Mouse (Mus musculus) regulatory T cell (primary cell): ENCODE measurements around the gene Wnt2b.

Experiments
- in situ Hi-C: fragments of 300-600 bp; cut with MboI, MseI; formaldehyde crosslinking; loops from one replicate; pipeline ENCODE4 v1.15.1; 2025; ENCODE audit warnings: high pct_unique_total_duplicates

Gene Wnt2b

DNA sequence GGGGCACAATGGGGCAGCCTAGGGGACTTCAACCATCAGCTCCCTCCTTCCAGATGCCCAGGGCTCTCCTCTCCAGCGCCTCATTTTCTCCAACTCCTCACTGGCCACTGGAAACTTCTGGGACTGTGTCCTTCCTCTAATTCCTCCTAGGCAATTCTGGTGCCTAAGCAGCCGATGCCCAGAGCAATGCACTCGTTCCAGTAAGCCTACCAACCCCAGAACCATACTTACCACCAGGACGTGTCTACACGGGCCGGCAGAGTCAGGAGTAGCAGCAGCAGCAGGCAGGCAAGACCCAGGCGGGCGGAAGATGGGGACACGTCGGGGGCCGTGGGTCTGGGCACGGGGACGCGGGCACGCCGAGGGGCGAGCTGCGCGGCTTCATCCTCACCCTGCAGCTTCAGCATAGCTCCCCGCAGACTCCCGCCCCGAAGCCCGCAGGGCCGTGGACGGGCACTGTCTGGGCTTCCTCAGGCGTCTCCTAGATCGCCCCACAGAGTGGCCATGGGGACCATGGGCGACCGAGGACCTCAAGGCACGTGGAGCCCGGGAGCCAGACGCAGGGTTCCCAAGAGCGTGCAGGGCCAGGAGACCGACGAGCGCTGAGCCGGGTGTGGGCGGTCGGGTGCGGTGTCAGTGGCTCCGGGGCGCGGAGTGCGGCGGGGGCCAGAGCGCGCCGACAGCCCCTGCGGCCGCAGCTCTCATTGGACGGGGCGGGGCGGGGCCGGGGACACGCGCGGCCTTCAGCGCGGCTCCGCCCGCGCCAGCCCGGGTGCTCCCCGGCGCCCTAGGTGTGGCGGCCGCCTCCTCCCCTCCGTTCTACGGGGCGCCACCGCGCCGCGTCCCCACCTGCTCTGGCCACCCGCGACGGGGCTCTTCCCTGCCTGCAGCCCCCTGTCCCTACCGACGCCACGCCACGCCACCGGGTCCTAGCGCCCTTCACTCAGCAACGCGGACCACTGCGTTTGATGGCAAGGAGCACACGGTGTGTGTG lies at the start of gene Wnt2b:
Gene Wnt2b, minus strand, starts transcription at position 856 of the 994 bp plus-strand sequence.
- in situ Hi-C loops, result no loop called here

DNA sequence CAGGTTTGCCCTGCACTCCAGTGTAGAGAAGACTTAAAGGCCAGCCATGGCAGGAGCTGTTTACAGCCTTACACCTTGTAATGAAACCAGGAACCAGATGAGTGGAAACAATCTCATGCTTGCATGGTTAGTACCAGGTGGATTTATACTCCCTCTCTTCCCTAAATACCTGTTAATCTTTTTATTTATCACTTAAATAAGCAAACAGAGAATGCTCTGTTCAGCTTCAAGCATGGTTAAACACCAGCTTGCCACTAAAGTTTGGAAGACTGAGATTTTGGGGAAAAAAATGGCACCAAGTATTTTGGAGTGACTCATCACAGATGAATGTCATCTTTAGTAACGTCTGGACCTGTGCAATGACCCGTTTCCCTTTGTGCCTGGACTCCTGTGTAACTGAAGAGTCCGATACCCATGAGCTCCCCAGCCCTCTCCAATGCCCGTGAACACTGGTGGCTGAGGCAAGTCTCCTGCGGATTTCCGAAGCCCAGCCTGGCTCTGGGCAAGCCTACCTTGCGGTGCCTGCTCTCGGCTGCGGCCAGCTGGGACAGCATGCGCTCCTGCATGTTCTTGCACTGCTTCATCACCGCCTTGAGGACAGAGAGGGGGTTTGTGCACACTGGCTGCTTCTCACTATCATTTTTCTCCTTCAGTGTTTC lies 49.1 kb upstream of the Wnt2b start:
- in situ Hi-C loops, result no loop called here

DNA sequence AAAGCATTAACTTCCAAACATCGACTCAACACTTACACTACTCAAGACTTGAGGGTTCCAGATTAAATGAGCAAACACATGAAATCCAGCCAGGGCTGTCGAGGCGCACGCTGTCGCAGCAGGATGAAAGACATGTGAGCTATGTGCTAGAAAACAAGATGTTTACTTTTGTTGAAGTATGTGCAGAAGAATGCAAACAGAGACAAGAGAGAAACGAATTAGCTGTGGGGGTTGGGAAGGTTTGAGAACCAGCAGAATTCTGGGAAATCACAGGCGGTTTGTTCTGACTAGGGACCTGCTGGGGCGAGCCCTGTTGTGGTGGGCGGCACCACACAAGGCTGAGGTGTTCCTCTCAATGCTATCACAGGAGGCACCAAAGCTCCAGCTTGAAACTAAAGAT lies 46.3 kb upstream of the Wnt2b start:
- in situ Hi-C loops, result no loop called here

DNA sequence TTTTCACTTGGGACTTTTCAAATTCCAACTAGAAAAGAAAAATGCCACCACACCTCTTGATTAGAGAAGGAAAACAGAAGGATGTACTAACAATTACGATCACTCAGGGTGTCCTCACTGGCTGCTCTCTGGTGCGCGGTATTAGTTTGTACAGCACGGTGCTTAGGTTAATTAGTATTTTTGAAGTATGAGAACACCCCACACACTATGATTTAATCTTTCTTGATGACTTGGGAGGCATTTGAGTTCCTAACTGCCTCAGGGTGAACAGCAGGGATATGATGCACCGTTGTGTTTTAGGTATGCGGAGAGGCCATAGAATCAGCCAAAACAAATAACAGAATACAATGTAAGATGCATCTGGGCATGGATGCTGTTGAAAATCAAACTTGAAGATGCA lies 44.4 kb upstream of the Wnt2b start:
- in situ Hi-C loops, result no loop called here

DNA sequence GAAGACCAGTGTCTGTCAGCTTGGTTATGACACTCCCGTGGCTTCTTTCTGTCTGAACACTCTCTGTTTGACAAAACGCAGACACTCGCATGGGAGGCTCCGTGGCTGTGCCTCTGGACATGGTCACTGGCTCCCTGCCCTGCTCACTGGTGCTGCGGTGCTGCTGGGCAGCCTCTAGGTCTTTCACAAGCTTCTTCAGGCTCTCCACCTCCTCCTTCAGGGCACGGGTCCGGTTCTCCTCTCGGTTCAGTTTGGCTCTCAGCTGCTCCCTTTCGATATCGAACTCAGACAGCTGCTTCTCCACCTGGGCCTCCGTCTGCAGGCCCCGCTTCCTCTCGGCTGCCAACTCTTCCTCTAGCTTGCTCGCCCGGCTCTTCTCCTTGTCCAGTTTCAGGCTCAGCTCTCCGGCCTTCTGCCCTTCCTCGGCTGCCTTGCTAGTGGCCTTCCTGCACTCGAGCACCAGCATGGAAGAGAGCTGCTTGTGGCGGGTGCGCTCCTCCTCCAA lies 43.9 kb upstream of the Wnt2b start:
- in situ Hi-C loops, result no loop called here

DNA sequence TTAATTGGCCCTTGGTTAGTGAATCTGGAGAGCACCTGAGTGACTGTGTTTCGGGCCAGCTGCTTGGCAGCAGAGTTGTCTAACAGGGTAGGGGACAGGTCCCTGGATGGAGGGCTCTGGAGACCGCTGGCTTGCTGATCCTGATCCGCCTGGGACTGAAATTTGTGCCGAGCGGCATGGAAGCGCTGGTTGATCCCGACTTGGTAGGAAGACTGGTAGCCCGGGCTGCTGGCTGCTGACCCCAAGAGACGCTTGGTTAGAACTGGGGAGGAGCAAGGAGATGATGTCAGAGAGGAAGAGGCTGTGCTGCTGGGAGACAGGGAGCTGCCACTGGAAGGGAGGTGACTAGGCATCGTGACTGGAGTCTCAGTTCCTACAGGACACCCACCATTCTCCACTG lies 43.3 kb upstream of the Wnt2b start:
- in situ Hi-C loops, result no loop called here

DNA sequence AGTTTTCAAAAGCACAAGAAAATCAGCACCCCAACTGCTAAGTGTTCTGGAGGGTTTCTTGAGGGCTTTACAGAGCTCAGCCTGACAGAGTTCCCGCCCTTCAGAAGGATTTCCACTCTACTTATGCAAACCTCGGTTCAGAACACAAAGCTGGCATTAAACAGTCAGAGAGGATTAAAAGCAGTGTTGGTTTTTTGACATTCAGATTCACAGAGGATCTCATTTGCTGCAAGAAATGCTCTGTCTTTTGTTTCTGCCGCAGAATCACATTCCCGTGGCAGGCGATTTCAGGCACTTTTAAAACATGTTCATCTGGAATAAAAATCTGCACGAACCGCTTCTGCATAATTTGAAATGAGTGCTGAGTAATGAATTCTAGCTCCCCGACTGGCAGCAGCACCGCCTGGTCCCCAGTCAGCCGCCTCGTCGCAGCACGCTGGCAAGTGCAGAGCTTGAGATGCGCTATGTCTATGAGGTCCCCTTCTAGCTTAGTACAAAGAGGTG lies 42.3 kb upstream of the Wnt2b start:
- in situ Hi-C loops, result no loop called here

DNA sequence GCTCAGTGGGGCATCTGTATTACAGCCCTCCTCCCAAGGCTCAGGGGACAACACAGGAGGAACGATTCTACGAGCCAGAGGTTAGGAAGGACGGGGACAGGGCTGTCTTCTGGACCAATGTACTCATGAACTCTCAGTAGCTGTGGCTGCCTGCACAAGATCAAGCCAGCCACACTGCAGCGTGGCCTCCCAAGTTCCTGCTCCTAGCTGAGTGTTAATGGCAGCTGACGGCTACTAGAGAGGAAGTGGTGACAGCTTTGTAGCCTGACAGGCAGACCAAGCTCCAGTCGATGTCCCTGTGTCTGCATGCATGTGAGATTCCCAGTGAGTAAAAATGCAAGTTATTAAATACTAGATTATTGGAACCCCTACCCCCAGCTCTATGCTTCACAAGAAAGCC lies 39.7 kb upstream of the Wnt2b start:
- in situ Hi-C loops, result no loop called here

DNA sequence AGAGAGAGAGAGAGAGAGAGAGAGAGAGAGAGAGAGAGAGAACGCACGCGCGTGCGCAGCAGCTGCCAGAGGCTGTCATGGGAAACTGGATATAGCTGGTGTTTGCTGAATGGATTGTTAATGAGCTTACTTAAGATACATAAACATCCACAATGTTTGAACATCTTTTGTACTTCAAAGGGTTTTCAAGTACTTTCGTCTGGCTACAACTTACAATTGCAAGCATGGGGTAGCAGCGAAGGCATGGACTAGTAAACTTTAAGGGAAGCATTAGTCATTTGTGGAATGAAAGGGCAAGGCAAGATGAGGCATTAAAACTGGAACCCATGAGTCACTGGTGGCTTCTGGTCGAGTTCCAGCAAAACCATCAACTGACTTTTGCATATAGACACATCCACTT lies 38.8 kb upstream of the Wnt2b start:
- in situ Hi-C loops, result no loop called here

DNA sequence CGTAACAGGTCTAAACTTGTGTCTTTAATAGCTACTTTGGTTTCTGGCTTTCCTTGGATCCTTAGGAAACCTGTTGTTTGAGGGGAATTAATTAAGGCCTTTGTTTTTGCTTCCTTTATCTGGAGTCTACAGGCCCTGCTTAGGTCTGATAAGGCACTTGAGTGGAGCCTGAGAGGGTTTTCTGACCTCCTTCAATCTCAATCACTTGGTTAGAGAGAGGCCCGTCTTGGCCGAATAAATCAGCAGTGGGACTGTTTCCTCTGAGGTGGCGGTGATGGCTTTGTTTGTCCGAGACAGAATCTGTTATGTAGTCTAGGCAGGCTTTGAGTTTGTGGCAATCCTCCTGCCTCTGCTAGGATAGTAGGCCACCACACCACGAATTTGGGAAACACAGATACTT lies 35.8 kb upstream of the Wnt2b start:
- in situ Hi-C loops, result no loop called here

DNA sequence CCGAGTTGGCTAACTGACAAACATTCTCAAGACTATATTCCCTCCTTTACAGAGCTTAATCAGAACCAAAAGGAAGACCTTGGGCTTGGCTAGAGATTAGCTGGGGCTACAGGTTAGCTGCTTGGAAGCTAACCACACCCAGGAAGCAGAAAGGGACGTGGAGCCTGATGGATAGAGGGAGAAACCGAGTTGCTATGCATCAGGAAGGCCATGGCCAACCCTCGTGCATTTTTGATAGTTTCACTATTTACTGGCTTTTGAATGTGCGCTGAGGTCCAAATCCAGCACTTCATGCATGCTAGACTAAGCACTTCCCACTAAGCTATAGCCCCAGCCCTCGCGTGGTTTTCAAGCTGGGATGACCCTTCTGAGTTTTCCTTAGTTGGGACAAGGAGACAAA lies 34.0 kb upstream of the Wnt2b start:
- in situ Hi-C loops, result no loop called here

DNA sequence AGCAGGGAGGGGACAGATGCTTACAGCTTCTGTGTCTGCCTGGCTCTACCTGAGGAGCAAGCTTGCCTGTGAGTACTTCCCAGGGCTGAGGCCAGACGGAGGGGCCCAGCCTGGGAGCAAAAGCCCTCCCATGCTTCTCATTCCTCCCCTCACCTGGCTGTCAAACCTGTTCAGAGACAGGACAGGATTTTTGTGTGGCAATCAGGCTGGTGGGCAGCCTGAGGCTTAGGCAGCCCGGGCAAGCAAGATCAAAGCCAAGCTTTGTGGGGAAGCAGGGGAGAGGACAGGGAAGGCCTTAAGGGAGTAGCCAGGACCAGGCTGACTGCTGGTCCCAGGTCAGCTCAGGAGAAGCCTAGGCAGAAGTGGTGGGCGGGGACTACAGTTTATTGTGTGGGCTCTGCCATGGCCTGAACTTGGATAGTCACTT lies 32.7 kb upstream of the Wnt2b start:
- in situ Hi-C loops, result loop anchor here (5.0 kb wide), 1 partner anchor 68 kb away; no protein-coding TSS in a partner anchor

DNA sequence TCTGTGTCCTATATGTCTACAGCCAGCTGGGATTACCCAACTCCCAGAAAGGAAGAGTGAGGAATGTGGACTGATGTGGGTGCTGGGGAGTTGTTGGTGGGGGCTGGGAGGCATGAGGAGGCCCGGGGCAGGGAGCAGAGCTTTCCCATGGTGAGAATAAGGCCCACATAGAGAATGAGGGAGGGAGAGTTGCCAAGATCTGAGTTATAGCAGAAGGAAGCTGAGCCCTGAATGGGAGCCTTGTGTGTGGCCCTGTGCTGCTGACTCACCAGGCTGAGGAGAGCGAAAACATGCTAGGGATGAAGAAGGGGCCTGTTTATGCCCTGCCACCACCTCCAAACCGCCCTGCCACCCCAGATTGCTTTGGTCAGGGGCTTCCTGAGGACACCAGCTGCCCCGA lies 32.1 kb upstream of the Wnt2b start:
- in situ Hi-C loops, result loop anchor here (5.0 kb wide), 1 partner anchor 69 kb away; no protein-coding TSS in a partner anchor

DNA sequence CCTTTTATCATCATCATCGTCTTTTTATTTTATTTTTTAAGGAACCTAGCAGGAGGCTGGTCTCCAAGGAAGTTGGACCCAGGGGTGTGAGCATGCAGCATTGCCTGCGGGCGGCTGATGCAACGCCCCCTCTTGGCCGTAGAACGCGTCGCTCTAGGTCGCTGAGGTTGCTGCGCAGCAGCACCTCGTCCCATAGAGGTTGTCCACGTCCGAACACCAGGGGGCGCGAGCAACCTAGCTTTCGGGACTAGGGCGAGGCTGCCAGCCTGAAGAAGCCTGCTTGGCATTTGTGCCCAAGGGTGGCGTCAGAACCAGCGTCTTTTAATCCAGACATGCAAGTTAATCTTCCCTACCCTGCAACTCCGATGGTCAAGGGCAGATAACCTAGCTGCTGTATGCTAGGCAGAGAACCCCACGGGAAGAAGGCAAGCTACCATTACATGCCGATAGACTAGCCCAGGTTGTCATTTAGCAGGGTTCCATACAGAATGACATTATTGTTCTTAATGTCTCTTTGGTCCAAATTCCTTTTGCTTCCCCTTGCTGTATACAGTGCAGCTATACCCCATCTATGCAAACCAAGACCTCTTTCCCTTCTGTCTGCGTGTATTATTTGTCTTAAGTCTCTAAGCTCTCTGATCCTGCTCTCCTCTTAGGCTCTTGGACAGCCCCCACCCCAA lies 31.1 kb upstream of the Wnt2b start:
- in situ Hi-C loops, result loop anchor here (5.0 kb wide), 1 partner anchor 69 kb away; no protein-coding TSS in a partner anchor

DNA sequence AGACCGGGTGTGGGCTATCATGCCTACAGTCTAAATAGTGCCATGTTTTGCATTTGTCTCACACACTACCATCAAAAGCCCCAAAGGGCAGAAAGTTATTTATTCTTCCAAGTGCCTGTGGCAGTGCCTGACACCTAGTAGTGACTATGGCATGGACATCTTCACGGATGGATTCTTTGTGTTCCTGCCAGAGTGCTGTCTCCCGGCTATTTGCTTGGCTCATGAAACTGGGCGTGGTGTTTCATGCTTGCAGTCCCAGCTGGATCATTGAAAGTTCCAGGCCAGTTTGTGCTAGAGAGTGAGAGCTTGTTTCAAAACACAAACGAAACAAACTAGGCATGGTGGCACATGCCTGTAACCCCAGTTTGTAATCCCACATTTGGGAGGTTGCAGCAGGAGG lies 30.0 kb upstream of the Wnt2b start:
- in situ Hi-C loops, result loop anchor here (5.0 kb wide), 1 partner anchor 71 kb away; no protein-coding TSS in a partner anchor

DNA sequence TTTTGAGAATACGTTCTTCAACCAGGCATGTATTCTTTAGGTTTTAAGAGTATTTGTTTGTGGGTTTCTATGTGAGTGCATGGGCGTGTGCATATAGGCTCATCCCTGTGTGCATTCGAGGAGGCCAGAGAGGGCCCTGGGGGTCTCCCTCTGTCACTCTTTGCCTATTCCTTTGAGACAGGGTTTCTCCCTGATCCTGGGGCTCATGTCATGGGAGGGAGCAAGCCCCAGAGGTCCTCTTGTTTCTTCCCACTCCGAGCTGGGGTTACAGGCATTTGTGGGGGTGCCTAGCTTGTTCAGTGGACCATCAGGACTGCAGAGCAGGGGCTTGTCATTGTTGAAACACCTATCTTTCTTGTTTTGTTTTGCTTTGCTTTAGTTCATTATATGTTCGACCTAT lies 26.2 kb upstream of the Wnt2b start:
- in situ Hi-C loops, result no loop called here

DNA sequence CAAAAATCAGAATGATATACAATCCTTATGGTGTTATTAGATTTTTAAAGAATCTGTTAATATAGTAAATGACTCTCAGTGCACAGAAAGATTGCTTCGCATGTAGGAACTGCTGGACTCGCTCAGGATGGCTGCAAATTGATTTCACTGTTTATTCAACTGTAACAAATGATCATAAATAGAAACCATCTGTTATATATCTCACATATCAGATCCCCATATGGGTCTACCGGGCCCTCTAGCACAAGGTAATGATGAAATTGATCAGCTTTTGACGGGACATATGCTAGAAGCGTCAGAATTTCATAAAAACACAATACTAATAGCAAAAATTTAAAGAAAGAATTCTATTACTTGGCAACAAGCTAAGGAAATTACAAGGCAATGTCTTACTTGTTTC lies 18.0 kb upstream of the Wnt2b start:
- in situ Hi-C loops, result no loop called here

DNA sequence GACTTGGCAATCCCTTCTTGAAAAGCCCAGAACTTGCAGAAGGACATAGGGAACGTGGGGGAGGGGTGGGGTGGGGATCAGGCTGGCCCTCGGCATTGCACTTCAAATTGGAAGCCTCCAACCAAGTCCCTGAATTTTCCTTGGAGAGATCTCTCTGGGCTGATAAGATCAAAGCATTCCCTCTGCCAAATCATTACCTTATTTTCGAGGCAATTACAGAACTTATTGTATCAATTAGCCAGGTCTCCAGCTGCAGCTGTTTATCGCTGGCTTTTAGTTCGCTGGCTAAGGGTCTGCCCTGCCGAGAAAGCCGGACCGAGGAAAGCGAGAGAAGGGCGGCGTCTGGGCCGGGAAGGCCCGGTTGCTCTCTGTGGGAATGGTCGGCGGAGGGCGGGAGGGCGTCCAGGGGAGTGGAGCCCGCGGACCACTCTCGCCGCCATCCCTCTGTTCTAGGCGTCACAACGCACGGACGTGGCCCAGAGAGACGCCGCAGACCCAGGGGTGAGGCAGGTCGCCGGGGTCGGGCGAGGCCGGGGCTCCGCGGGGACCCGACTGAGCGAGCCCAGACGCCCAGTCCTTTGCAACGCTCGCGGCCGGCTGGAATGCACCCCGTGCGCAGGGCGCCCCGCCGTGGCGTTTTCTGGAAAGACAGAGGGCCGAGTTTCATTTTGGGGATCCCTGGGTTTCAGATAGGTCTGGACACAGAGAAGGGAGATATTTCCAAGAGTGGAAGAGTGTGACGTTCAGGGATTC lies 6.0 kb upstream of the Wnt2b start:
- in situ Hi-C loops, result loop anchor here (5.0 kb wide), 1 partner anchor 185 kb away; the partner anchor contains the start of genes Fam19a3 and Ppm1j

DNA sequence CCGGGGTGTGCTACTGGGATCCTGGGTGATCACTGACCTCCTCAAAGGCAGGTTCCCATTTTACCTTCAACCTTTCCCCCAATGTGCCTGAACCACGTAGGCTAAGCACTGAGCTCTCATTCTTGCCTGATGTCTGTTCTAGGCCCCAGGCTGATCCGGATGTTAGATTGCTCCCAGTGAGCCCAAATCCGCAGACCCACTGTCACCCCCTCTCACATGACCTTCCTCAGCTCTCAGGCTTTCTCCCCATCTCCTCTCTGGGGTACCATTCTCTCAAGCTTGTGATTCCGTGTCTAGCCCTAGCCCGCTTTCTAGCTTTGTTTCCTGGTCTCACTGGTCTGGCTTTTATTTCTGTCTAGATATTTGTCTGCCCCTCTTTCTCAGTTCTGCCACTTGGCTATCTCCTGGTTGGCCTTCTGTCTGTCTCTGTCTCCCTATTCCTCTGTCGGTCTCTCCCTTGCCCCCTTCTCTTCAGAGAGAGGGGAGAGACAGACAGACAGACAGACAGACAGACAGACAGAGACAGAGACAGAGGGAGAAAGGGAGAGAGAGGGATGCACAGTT lies 4.4 kb upstream of the Wnt2b start:
- in situ Hi-C loops, result loop anchor here (5.0 kb wide), 1 partner anchor 184 kb away; the partner anchor contains the start of genes Fam19a3 and Ppm1j
